In genomic region chr4:155469590-155470262, GRCm38 (mm10) we compare ENCODE assay signal across 8 mouse cellular contexts. TPM values are rescaled to one million over a fixed set of nuclear protein-coding genes. Genes with fewer than 3 reads are reported as not detected.
DNase-seq lines count a peak whose midpoint lies in the region; ATAC-seq and TF ChIP-seq lines count a peak whose summit lies in the region.
"Had no signal": no experiment of that assay in that cellular context is flagged by ENCODE, and none has a peak within 500 bp of the region (broad histone marks: within the 10 kb centered on the region; RNA-seq: fewer than 3 reads in every experiment).

No protein-coding gene starts in this region.

- H3K4me2 ChIP-seq in embryonic facial prominence, embryonic 14.5 days (ENCODE audit: low read depth, low read length): peak overlapping the region; percentile 49; the same call in 1 of the 2 replicates
- H3K4me2 ChIP-seq in heart, embryonic 13.5 days: peak overlapping the region; percentile 66
- H3K4me2 ChIP-seq in liver, embryonic 13.5 days: peak overlapping the region; percentile 73
- H3K4me2 ChIP-seq in hindbrain, embryonic 12.5 days (replicated peaks): no peak overlapping the region

- no peak for TF ChIP-seq CTCF in lung, adult 2 months (IDR thresholded peaks at IDR 0.05; ENCODE audit: insufficient read depth, low read length)

- H3K4me3 ChIP-seq in lung, adult 2 months (replicated peaks; ENCODE audit: extremely low read depth, low read depth, low read length): peak overlapping the region; percentile 2
- no peak overlapping the region; the same call in 1 of the 2 replicates for H3K4me3 ChIP-seq in embryonic facial prominence, embryonic 14.5 days (ENCODE audit: low read depth, low read length)
- peak overlapping the region; percentile 44; the same call in 1 of the 2 replicates for H3K4me3 ChIP-seq in heart, embryonic 13.5 days
- H3K4me3 ChIP-seq in liver, embryonic 13.5 days (replicated peaks): peak overlapping the region; percentile 54
- H3K4me3 ChIP-seq in hindbrain, embryonic 12.5 days: no peak overlapping the region
- H3K4me3 ChIP-seq: neural tube, embryonic 13.5 days had no signal

- 63% methylated on average over 18 of the region's 18 CpGs for WGBS in lung, adult 2 months
- 80% methylated on average over 18 of the region's 18 CpGs for WGBS in embryonic facial prominence, embryonic 14.5 days
- WGBS in heart, embryonic 13.5 days: 70% methylated on average over 18 of the region's 18 CpGs
- WGBS in liver, embryonic 13.5 days (ENCODE audit: insufficient replicate concordance): 66% methylated on average over 18 of the region's 18 CpGs
- 82% methylated on average over 18 of the region's 18 CpGs for WGBS in hindbrain, embryonic 12.5 days

- DNase-seq in lung, adult 2 months: no peak
- no peak for DNase-seq in lung, postnatal 4 days
- DNase-seq in embryonic facial prominence, embryonic 14.5 days (ENCODE audit: low spot score): no peak
- DNase-seq in liver, embryonic 13.5 days: no peak
- no peak for DNase-seq in spleen, postnatal 14 days (ENCODE audit: low spot score in 2 of 2)

- 0 out of 2 replicates have a peak, but pooled peaks cover 5% of the 10 kb centered on the region for H3K27me3 ChIP-seq in embryonic facial prominence, embryonic 14.5 days (replicated peaks; ENCODE audit: control insufficient read depth, insufficient read depth, low read length)
- H3K27me3 ChIP-seq in heart, embryonic 13.5 days (replicated peaks): peaks cover 55% of the 10 kb centered on the region
- peaks cover 39% of the 10 kb centered on the region for H3K27me3 ChIP-seq in liver, embryonic 13.5 days
- peaks cover 8% of the 10 kb centered on the region; the same call in 1 of the 2 replicates for H3K27me3 ChIP-seq in hindbrain, embryonic 12.5 days

- H3K9ac ChIP-seq in embryonic facial prominence, embryonic 14.5 days (ENCODE audit: low read depth, low read length): no peak overlapping the region
- no peak overlapping the region for H3K9ac ChIP-seq in heart, embryonic 13.5 days
- H3K9ac ChIP-seq in liver, embryonic 13.5 days: no peak overlapping the region
- no peak overlapping the region for H3K9ac ChIP-seq in hindbrain, embryonic 12.5 days
- H3K9ac ChIP-seq: neural tube, embryonic 13.5 days had no signal

- no peaks in the 10 kb centered on the region for H3K9me3 ChIP-seq in embryonic facial prominence, embryonic 14.5 days (ENCODE audit: control insufficient read depth, low read length)
- no peaks in the 10 kb centered on the region for H3K9me3 ChIP-seq in heart, embryonic 13.5 days
- no peaks in the 10 kb centered on the region for H3K9me3 ChIP-seq in liver, embryonic 13.5 days (replicated peaks)
- no peaks in the 10 kb centered on the region for H3K9me3 ChIP-seq in hindbrain, embryonic 12.5 days (replicated peaks)
- H3K9me3 ChIP-seq: neural tube, embryonic 13.5 days had no signal

- H3K27ac ChIP-seq in embryonic facial prominence, embryonic 14.5 days (replicated peaks; ENCODE audit: low read depth, low read length): no peak overlapping the region
- no peak overlapping the region for H3K27ac ChIP-seq in heart, embryonic 13.5 days (replicated peaks)
- no peak overlapping the region for H3K27ac ChIP-seq in liver, embryonic 13.5 days
- H3K27ac ChIP-seq in hindbrain, embryonic 12.5 days: no peak overlapping the region
- H3K27ac ChIP-seq: neural tube, embryonic 13.5 days had no signal

- no peaks in the 10 kb centered on the region for H3K36me3 ChIP-seq in embryonic facial prominence, embryonic 14.5 days (ENCODE audit: control insufficient read depth, insufficient read depth, low read length)
- H3K36me3 ChIP-seq in heart, embryonic 13.5 days: no peaks in the 10 kb centered on the region
- no peaks in the 10 kb centered on the region for H3K36me3 ChIP-seq in liver, embryonic 13.5 days
- H3K36me3 ChIP-seq in hindbrain, embryonic 12.5 days: no peaks in the 10 kb centered on the region
- H3K36me3 ChIP-seq: neural tube, embryonic 13.5 days had no signal

- ATAC-seq in embryonic facial prominence, embryonic 14.5 days (ENCODE audit: low read depth): no peak
- ATAC-seq in heart, embryonic 13.5 days (ENCODE audit: extremely low read depth, insufficient number of reproducible peaks, low FRiP score, low TSS enrichment): no peak
- ATAC-seq in liver, embryonic 13.5 days (ENCODE audit: low read depth): no peak
- no peak for ATAC-seq in hindbrain, embryonic 12.5 days (ENCODE audit: low FRiP score)

- peaks cover 6% of the 10 kb centered on the region; the same call in 1 of the 2 replicates for H3K4me1 ChIP-seq in lung, adult 2 months (ENCODE audit: control insufficient read depth, insufficient read depth, low read length)
- H3K4me1 ChIP-seq in embryonic facial prominence, embryonic 14.5 days (ENCODE audit: control insufficient read depth, insufficient read depth, low read length): 0 out of 2 replicates have a peak, but pooled peaks cover 2% of the 10 kb centered on the region
- H3K4me1 ChIP-seq in heart, embryonic 13.5 days: peaks cover 15% of the 10 kb centered on the region
- peaks cover 10% of the 10 kb centered on the region for H3K4me1 ChIP-seq in liver, embryonic 13.5 days (replicated peaks)
- peaks cover 6% of the 10 kb centered on the region; the same call in 1 of the 2 replicates for H3K4me1 ChIP-seq in hindbrain, embryonic 12.5 days

- TF ChIP-seq POLR2A in lung, adult 2 months (IDR thresholded peaks at IDR 0.05; ENCODE audit: borderline replicate concordance, extremely low read depth, low read depth, low read length): no peak

RNA-seq across cellular contexts. Expression of gene Tmem52, which starts 0.8 kb away (rescaled TPM):
- 3.5 and 5.2 TPM in 2 replicates for polyA plus RNA-seq in lung, adult 2 months (2012; rRNA removed)
- polyA plus RNA-seq in embryonic facial prominence, embryonic 14.5 days (2014; fragmentation: Nextera tagmentation; extraction: Ambion mirVana): 0.54 and 1.3 TPM in 2 replicates
- polyA plus RNA-seq in heart, embryonic 13.5 days (2015; fragmentation: Nextera tagmentation; extraction: Ambion mirVana): not detected in 2 replicates
- polyA plus RNA-seq in liver, embryonic 13.5 days (2015; fragmentation: Nextera tagmentation; extraction: Ambion mirVana): not detected in 2 replicates
- not detected in 2 replicates for polyA plus RNA-seq in hindbrain, embryonic 12.5 days (2016; fragmentation: Nextera tagmentation; extraction: Ambion mirVana)
- polyA plus RNA-seq: neural tube, embryonic 13.5 days had no signal

RNA-seq across cellular contexts. Expression of gene Gnb1, which starts 21.4 kb away (rescaled TPM):
- polyA plus RNA-seq in lung, adult 2 months (2012; rRNA removed): 683 and 872 TPM in 2 replicates
- polyA plus RNA-seq in embryonic facial prominence, embryonic 14.5 days (2014; fragmentation: Nextera tagmentation; extraction: Ambion mirVana): 448 and 484 TPM in 2 replicates
- polyA plus RNA-seq in heart, embryonic 13.5 days (2015; fragmentation: Nextera tagmentation; extraction: Ambion mirVana): 345 and 378 TPM in 2 replicates
- 130 and 137 TPM in 2 replicates for polyA plus RNA-seq in liver, embryonic 13.5 days (2015; fragmentation: Nextera tagmentation; extraction: Ambion mirVana)
- 757 and 772 TPM in 2 replicates for polyA plus RNA-seq in hindbrain, embryonic 12.5 days (2016; fragmentation: Nextera tagmentation; extraction: Ambion mirVana)

Comparison
In these comparisons a context has a peak if more than half of its experiments do, and no peak if none do; other contexts are left out.
1. H3K4me3 ChIP-seq: peak in lung, adult 2 months (single experiment), heart, embryonic 13.5 days (single experiment) and liver, embryonic 13.5 days (single experiment); none in embryonic facial prominence, embryonic 14.5 days (single experiment) and hindbrain, embryonic 12.5 days (single experiment).